Mouse (Mus musculus) adrenal gland, adult 18-20 months (tissue): Measurements from ENCODE around the gene Abcg8. TPM values are rescaled to one million over a fixed set of nuclear protein-coding genes. Genes with fewer than 3 reads are reported as not detected.

Source experiments
- total RNA-seq, 2 experiments: library from RNA; stranded (reverse); gene quantifications; 1 replicate in 1 of 2; 2 replicates in 1 of 2; pipeline ENCODE4 v1.2.3; 2021

The Abcg8 gene
- total RNA-seq, 2 experiments from 2014 or later = not detected

Other genes starting within 250 kb of the Abcg8 start
- gene Thada, start 210.1 kb upstream of the Abcg8 start, total RNA-seq = 10 to 100 TPM; 13.7 to 15.0 TPM
- 1 to 10 TPM; 2.5 to 3.9 TPM for gene Plekhh2, start 164.4 kb upstream of the Abcg8 start, total RNA-seq
- 10 to 100 TPM; 22.5 to 28.0 TPM for gene Dync2li1, start 49.8 kb upstream of the Abcg8 start, total RNA-seq
- gene Abcg5, start 6.7 kb downstream of the Abcg8 start, total RNA-seq = not detected
- 10 to 100 TPM; 71.2 to 74.9 TPM for gene Lrpprc, start 114.5 kb downstream of the Abcg8 start, total RNA-seq